Mouse (Mus musculus) spleen, postnatal 4 days (tissue): ENCODE measurements at regions not wholly inside any gene's neighbourhood (a gene's known extent, or its start where the extent isn't known, plus 50 kb on each side); places are given as distances from the start of the nearest gene placed in this dataset.

Experiments
- DNase-seq, 2 experiments: peaks; one replicate each; pipeline ENCODE4 v3.0.0; 2022; ENCODE audit warnings: low spot score in 2 of 2

- DNase-seq: no peak
These were observed 136.9 kb downstream of the Barhl2 start for GRCm38 (mm10) chr5:106321023-106321422.

- no peak for DNase-seq
These were observed 137.9 kb downstream of the Barhl2 start for GRCm38 (mm10) chr5:106320039-106320438.

- no peak for DNase-seq
These were observed 139.7 kb downstream of the Barhl2 start for GRCm38 (mm10) chr5:106318246-106318645.

GRCm38 (mm10) chr5:106313874-106314273 lies 144.1 kb downstream of the Barhl2 start:
- DNase-seq: no peak

GRCm38 (mm10) chr5:106301372-106301771 lies 156.6 kb downstream of the Barhl2 start:
- no peak for DNase-seq

- DNase-seq: no peak
These were observed 161.2 kb downstream of the Barhl2 start for GRCm38 (mm10) chr5:106296721-106297120.

GRCm38 (mm10) chr5:106295993-106296392 lies 162.0 kb downstream of the Barhl2 start:
- no peak for DNase-seq

GRCm38 (mm10) chr5:106295538-106295937 lies 162.4 kb downstream of the Barhl2 start:
- DNase-seq: no peak

GRCm38 (mm10) chr5:106292387-106293229 lies 165.4 kb downstream of the Barhl2 start:
- DNase-seq: no peak

- no peak for DNase-seq
These were observed 172.8 kb downstream of the Barhl2 start for GRCm38 (mm10) chr5:106285152-106285551.

- DNase-seq: no peak
These were observed 173.2 kb downstream of the Barhl2 start for GRCm38 (mm10) chr5:106284731-106285130.

GRCm38 (mm10) chr5:106282646-106283045 lies 175.3 kb downstream of the Barhl2 start:
- DNase-seq: no peak

- no peak for DNase-seq
These were observed 180.2 kb downstream of the Barhl2 start for GRCm38 (mm10) chr5:106277786-106278185.

- DNase-seq: no peak
These were observed 180.7 kb downstream of the Barhl2 start for GRCm38 (mm10) chr5:106277231-106277630.

GRCm38 (mm10) chr5:106276186-106276585 lies 181.8 kb downstream of the Barhl2 start:
- DNase-seq: no peak

GRCm38 (mm10) chr5:106274617-106275016 lies 183.3 kb downstream of the Barhl2 start:
- no peak for DNase-seq

GRCm38 (mm10) chr5:106264536-106264935 lies 193.4 kb downstream of the Barhl2 start:
- DNase-seq: no peak

- no peak for DNase-seq
These were observed 200.8 kb downstream of the Barhl2 start for GRCm38 (mm10) chr5:106257179-106257578.

GRCm38 (mm10) chr5:106229154-106229553 lies 228.8 kb downstream of the Barhl2 start:
- no peak for DNase-seq

- no peak for DNase-seq
These were observed 233.8 kb downstream of the Barhl2 start for GRCm38 (mm10) chr5:106224141-106224540.

- no peak for DNase-seq
These were observed 248.4 kb downstream of the Barhl2 start for GRCm38 (mm10) chr5:106209543-106209942.

- no peak for DNase-seq
These were observed 250.3 kb downstream of the Barhl2 start for GRCm38 (mm10) chr5:106207706-106208105.

- no peak for DNase-seq
These were observed 252.2 kb downstream of the Barhl2 start for GRCm38 (mm10) chr5:106205724-106206123.

- peak in 1 of 2 experiments; percentile 6 for DNase-seq
These were observed 257.3 kb downstream of the Barhl2 start for GRCm38 (mm10) chr5:106200631-106201030.
